Mouse (Mus musculus): ENCODE results near the gene Ercc6l2. TPM values are rescaled to one million over a fixed set of nuclear protein-coding genes. Genes with fewer than 3 reads are reported as not detected.

Ercc6l2 gene
- polyA plus RNA-seq, 1 experiment from 2014 or later, result 25.0 TPM

DNA sequence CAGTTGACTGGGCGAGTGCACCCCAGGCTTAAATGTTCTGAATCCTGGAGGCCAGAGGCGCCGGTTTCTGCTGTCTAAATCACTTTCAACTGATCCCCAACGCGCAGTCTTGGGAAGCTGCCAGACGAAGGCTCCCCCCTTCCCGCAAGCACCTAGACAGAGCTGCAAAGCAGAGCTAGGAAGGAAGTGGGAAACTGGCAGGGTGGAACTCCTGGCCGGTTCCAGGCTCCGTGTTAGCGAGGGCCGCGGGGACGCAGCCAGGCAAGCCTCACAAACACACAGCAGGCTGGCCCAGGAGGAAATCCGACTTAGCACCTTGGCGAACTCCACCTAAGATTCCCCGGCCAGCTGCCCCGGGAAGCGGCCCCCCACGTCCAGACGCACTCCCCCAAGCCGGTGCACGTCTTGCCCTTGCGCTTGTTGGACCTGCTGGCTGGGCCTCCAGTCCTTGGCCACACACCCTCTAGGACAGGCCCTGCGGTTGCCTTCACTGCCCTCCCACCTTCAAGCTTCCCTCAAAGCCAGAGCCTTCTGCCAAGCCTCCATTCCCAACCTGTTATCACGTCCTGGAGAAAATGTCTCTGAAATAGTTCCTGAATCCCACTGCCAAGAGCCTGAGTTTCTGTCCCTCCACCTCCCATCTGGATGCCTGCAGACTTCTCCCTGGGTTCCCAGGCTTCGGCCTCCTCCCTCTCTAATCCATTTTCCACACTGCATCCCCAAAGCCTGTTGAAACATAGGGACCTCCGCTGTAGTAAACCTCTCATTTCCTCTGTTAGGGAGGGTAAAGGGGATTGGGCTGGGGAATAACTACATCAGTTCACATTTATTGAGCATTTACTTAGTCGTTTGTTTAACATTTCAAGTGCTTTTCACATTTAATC, 86.9 kb downstream of the Ercc6l2 start:
- no peaks in the 10 kb centered on the region for H3K27me3 ChIP-seq (ENCODE audit: control insufficient read depth, insufficient read depth, low read length)
- ATAC-seq (ENCODE audit: insufficient read depth, low FRiP score, low TSS enrichment) (peak; percentile 45; the same call in 1 of the 2 replicates), DNase-seq (ENCODE audit: low spot score) (peak; percentile 30)
- peaks cover 12% of the 10 kb centered on the region for H3K4me1 ChIP-seq (ENCODE audit: control insufficient read depth, insufficient read depth, low read length)
- H3K36me3 ChIP-seq (ENCODE audit: control insufficient read depth, insufficient read depth, low read length), result no peaks in the 10 kb centered on the region
- H3K9ac ChIP-seq (ENCODE audit: low read length), result peak overlapping the region; percentile 2; the same call in 1 of the 2 replicates
- H3K4me3 ChIP-seq (ENCODE audit: low read depth, low read length), result peak overlapping the region; percentile 12; the same call in 1 of the 2 replicates
- H3K27ac ChIP-seq (ENCODE audit: low read depth, low read length), result no peak overlapping the region
- WGBS, result 12% methylated on average over 28 of the region's 28 CpGs
- no peaks in the 10 kb centered on the region for H3K9me3 ChIP-seq (ENCODE audit: control insufficient read depth, low read length)
- H3K4me2 ChIP-seq (ENCODE audit: low read depth), result peak overlapping the region; percentile 47

DNA sequence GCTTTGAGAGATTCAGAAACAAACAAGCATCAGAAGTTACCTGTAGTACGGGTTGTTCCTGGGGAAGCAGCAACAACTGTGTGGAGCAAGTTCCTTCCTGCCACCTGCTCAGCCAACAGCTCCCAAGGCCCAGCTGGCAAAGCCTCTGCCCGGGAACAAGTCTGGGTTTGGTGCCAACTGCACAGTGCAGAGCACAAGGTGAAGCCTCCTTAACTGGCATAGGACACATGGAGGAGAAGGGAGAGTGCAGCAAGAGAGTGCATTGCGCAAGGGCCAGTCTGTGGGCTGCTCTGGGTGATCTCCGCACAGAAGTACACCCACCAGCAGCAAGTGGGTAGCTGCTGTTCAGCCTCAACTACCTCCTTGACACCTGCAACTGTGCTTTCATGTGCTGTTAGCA, 91.5 kb downstream of the Ercc6l2 start:
- Histone ChIP-seq H3K27me3 (ENCODE audit: control insufficient read depth, insufficient read depth, low read length) (no peaks in the 10 kb centered on the region), H3K4me3 (ENCODE audit: low read depth, low read length) (no peak overlapping the region), H3K36me3 (ENCODE audit: control insufficient read depth, insufficient read depth, low read length) (no peaks in the 10 kb centered on the region), H3K9ac (ENCODE audit: low read length) (no peak overlapping the region), H3K27ac (ENCODE audit: low read depth, low read length) (no peak overlapping the region), H3K9me3 (ENCODE audit: control insufficient read depth, low read length) (no peaks in the 10 kb centered on the region), H3K4me1 (ENCODE audit: control insufficient read depth, insufficient read depth, low read length) (peaks cover 4% of the 10 kb centered on the region), H3K4me2 (ENCODE audit: low read depth) (no peak overlapping the region)
- WGBS, result 95% methylated on average over 4 of the region's 4 CpGs
- no peak for DNase-seq (ENCODE audit: low spot score)
- ATAC-seq (ENCODE audit: insufficient read depth, low FRiP score, low TSS enrichment), result no peak

DNA sequence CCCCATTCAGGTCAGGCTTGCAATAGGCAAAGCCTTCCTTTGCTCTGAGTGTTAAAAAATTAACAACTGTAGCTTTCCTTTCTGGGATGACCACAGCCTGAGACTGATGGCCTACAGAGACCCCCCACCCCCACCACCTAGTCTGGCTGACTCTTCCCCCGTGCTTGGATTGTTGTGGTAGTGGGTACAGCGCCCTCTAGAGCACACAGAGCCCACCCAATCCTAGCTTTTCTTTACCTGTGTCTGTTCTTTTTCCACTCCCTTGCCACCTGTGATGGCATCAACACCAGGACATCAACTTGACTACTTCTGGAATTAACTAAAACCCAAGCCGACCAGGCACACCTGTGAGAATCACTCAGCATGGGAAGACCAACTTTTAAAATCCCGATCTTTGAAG, 92.4 kb downstream of the Ercc6l2 start:
- ATAC-seq (ENCODE audit: insufficient read depth, low FRiP score, low TSS enrichment), result no peak
- no peak for DNase-seq (ENCODE audit: low spot score)
- Histone ChIP-seq H3K36me3 (ENCODE audit: control insufficient read depth, insufficient read depth, low read length) (no peaks in the 10 kb centered on the region), H3K9me3 (ENCODE audit: control insufficient read depth, low read length) (no peaks in the 10 kb centered on the region), H3K9ac (ENCODE audit: low read length) (no peak overlapping the region), H3K4me2 (ENCODE audit: low read depth) (no peak overlapping the region), H3K4me1 (ENCODE audit: control insufficient read depth, insufficient read depth, low read length) (no peaks in the 10 kb centered on the region), H3K27ac (ENCODE audit: low read depth, low read length) (no peak overlapping the region), H3K4me3 (ENCODE audit: low read depth, low read length) (no peak overlapping the region), H3K27me3 (ENCODE audit: control insufficient read depth, insufficient read depth, low read length) (no peaks in the 10 kb centered on the region)
- WGBS, result 48% methylated on average over 4 of the region's 4 CpGs

DNA sequence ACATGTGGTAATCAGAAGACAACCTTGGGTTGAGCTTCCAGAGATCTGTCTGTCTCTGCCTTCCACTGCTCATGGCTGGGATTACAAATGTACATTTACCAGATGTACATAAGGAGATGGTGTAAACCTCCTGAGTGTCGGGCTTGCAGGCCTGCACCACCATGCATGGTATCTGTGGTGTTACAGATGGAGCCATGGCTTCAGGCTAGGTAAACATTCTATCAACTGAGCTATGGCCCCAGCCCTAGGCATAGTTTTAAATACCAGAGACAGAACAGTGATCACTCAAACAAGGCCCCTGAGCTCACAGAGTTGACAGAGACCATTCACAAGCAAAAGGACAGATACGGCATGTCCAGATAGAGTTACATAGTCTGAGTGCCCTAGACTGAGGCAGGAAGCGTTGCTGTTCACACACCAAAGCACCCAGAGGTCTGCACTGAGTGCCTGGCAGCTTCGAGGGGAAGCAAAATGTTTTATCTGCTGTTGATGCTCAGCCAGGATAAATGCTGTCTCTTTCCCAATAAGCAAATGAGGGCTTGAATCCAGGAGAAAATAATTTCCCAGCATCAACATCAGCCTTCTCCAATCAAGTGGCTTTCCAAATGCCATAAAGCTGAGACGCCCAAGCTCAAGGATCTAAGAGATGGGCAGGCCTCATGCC, 95.2 kb downstream of the Ercc6l2 start:
- Histone ChIP-seq H3K9ac (ENCODE audit: low read length) (no peak overlapping the region), H3K4me1 (ENCODE audit: control insufficient read depth, insufficient read depth, low read length) (no peaks in the 10 kb centered on the region), H3K36me3 (ENCODE audit: control insufficient read depth, insufficient read depth, low read length) (no peaks in the 10 kb centered on the region), H3K9me3 (ENCODE audit: control insufficient read depth, low read length) (no peaks in the 10 kb centered on the region), H3K27ac (ENCODE audit: low read depth, low read length) (no peak overlapping the region), H3K27me3 (ENCODE audit: control insufficient read depth, insufficient read depth, low read length) (no peaks in the 10 kb centered on the region), H3K4me3 (ENCODE audit: low read depth, low read length) (no peak overlapping the region), H3K4me2 (ENCODE audit: low read depth) (no peak overlapping the region)
- DNase-seq (ENCODE audit: low spot score), result no peak
- WGBS, result 79% methylated on average over 5 of the region's 5 CpGs
- no peak for ATAC-seq (ENCODE audit: insufficient read depth, low FRiP score, low TSS enrichment)

DNA sequence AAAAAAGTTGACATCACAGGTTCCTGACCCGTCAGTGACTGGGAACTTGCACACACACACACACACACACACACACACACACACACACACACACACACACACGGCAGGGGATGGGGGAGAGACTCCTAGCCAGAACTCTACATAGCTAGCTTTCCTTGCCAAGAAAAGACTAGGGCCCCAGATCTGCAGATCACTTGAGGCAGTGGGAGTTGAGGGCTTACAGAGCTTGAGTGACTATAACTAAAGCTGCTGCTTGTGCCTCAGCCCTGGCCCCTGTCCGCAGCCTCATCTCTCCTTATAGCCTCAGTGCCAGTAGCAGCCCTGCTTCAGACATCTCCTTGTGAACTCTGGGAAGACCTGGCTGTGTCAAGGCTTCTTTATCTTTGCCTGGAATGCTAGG, 96.6 kb downstream of the Ercc6l2 start:
- no peaks in the 10 kb centered on the region for H3K36me3 ChIP-seq (ENCODE audit: control insufficient read depth, insufficient read depth, low read length)
- H3K4me1 ChIP-seq (ENCODE audit: control insufficient read depth, insufficient read depth, low read length), result no peaks in the 10 kb centered on the region
- no peak overlapping the region for H3K27ac ChIP-seq (ENCODE audit: low read depth, low read length)
- ATAC-seq (ENCODE audit: insufficient read depth, low FRiP score, low TSS enrichment) (no peak), DNase-seq (ENCODE audit: low spot score) (no peak)
- 82% methylated on average over 3 of the region's 3 CpGs for WGBS
- H3K9me3 ChIP-seq (ENCODE audit: control insufficient read depth, low read length), result no peaks in the 10 kb centered on the region
- H3K9ac ChIP-seq (ENCODE audit: low read length), result no peak overlapping the region
- no peak overlapping the region for H3K4me2 ChIP-seq (ENCODE audit: low read depth)
- H3K4me3 ChIP-seq (ENCODE audit: low read depth, low read length), result no peak overlapping the region
- H3K27me3 ChIP-seq (ENCODE audit: control insufficient read depth, insufficient read depth, low read length), result no peaks in the 10 kb centered on the region

DNA sequence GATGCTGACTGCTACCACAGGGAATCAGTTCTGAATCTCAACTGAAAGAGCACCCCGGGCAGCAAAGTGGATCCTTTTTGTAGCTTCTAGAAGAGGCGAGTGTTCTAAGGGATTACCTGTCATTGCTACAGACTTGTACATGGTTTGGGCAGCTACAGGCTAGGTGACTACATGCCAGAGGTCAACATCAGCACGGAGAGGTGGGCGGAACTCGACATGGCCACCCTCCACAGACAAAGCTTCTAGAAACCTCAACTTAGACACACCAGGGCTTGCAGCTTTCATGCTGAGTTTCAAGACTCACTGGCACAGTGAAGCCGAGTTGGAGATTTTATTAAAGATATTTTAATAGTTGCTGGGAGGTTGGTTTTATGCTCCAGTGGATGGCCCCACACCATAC, 98.1 kb downstream of the Ercc6l2 start:
- Histone ChIP-seq H3K4me3 (ENCODE audit: low read depth, low read length) (no peak overlapping the region), H3K9ac (ENCODE audit: low read length) (no peak overlapping the region), H3K27ac (ENCODE audit: low read depth, low read length) (no peak overlapping the region), H3K27me3 (ENCODE audit: control insufficient read depth, insufficient read depth, low read length) (no peaks in the 10 kb centered on the region), H3K4me2 (ENCODE audit: low read depth) (no peak overlapping the region), H3K36me3 (ENCODE audit: control insufficient read depth, insufficient read depth, low read length) (no peaks in the 10 kb centered on the region), H3K4me1 (ENCODE audit: control insufficient read depth, insufficient read depth, low read length) (peaks cover 11% of the 10 kb centered on the region), H3K9me3 (ENCODE audit: control insufficient read depth, low read length) (no peaks in the 10 kb centered on the region)
- WGBS, result 86% methylated on average over 6 of the region's 6 CpGs
- DNase-seq (ENCODE audit: low spot score) (no peak), ATAC-seq (ENCODE audit: insufficient read depth, low FRiP score, low TSS enrichment) (no peak)

DNA sequence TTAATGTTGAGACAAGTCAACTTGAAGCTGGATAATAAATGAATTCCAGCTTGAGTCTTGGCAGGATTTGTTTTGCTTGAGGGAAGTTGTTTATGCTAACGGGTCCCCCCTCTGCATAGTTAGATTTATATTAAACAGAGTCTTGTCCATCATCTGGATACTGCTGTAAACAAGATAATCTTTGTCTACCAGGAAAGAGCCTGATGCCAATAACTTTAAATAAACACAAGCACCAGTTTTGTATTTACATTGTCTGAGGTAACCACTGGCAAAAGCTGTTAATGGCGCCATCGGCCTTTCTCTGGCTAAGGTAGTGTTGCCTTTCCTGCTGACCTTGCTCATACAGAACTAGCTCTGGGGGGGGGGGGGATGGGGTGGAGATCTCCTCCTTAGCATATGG, 100.1 kb downstream of the Ercc6l2 start:
- H3K9me3 ChIP-seq (ENCODE audit: control insufficient read depth, low read length), result no peaks in the 10 kb centered on the region
- DNase-seq (ENCODE audit: low spot score), result no peak
- no peaks in the 10 kb centered on the region for H3K36me3 ChIP-seq (ENCODE audit: control insufficient read depth, insufficient read depth, low read length)
- no peak overlapping the region for H3K4me3 ChIP-seq (ENCODE audit: low read depth, low read length)
- no peaks in the 10 kb centered on the region for H3K27me3 ChIP-seq (ENCODE audit: control insufficient read depth, insufficient read depth, low read length)
- no peak overlapping the region for H3K27ac ChIP-seq (ENCODE audit: low read depth, low read length)
- H3K9ac ChIP-seq (ENCODE audit: low read length), result no peak overlapping the region
- no peak for ATAC-seq (ENCODE audit: insufficient read depth, low FRiP score, low TSS enrichment)
- H3K4me1 ChIP-seq (ENCODE audit: control insufficient read depth, insufficient read depth, low read length), result peaks cover 23% of the 10 kb centered on the region
- WGBS, result 73% methylated on average over 3 of the region's 3 CpGs
- H3K4me2 ChIP-seq (ENCODE audit: low read depth), result no peak overlapping the region

DNA sequence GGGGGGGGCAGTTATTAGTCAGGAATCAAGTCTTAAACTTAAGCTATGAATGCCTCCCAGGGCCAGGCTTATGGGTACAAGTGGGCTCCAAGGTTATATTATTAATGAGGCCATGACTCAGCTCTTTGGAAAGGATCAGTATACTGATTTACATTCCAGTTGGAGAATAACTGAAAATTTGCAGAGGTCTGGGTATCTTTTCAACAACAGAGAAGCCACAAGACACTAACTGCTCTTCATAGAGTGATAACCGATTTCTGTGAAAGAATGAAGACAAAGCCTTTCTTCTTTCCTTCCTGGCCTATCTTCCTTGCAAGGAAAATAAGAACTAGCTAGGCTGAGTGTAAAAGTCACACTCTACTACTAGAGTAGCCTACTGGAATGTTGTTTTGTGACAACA, 100.6 kb downstream of the Ercc6l2 start:
- Histone ChIP-seq H3K36me3 (ENCODE audit: control insufficient read depth, insufficient read depth, low read length) (no peaks in the 10 kb centered on the region), H3K27me3 (ENCODE audit: control insufficient read depth, insufficient read depth, low read length) (no peaks in the 10 kb centered on the region), H3K9me3 (ENCODE audit: control insufficient read depth, low read length) (no peaks in the 10 kb centered on the region), H3K4me2 (ENCODE audit: low read depth) (no peak overlapping the region), H3K27ac (ENCODE audit: low read depth, low read length) (no peak overlapping the region), H3K4me3 (ENCODE audit: low read depth, low read length) (no peak overlapping the region), H3K4me1 (ENCODE audit: control insufficient read depth, insufficient read depth, low read length) (peaks cover 23% of the 10 kb centered on the region), H3K9ac (ENCODE audit: low read length) (no peak overlapping the region)
- WGBS, result 69% methylated on average over 1 of the region's 1 CpGs
- ATAC-seq (ENCODE audit: insufficient read depth, low FRiP score, low TSS enrichment) (no peak), DNase-seq (ENCODE audit: low spot score) (no peak)

DNA sequence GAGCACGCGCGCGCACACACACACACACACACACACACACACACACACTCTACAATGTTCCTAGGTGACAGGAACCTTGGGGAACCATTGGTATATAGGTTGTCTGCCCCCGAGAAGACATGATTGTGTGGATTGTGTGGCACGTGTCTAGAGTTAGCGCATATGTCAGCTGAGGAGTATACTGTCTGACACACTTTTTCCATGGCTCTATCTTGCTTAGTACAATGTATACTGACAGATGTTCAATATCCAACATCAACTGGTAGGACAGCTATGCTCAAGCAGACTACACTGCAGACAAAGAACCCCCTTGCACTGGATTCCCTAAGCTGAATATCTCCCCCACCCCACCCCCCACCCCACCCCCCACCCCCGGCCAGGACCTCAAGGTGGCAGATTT, 101.5 kb downstream of the Ercc6l2 start:
- ATAC-seq (ENCODE audit: insufficient read depth, low FRiP score, low TSS enrichment) (no peak), DNase-seq (ENCODE audit: low spot score) (no peak)
- H3K4me2 ChIP-seq (ENCODE audit: low read depth), result no peak overlapping the region
- no peaks in the 10 kb centered on the region for H3K9me3 ChIP-seq (ENCODE audit: control insufficient read depth, low read length)
- H3K27ac ChIP-seq (ENCODE audit: low read depth, low read length), result no peak overlapping the region
- no peaks in the 10 kb centered on the region for H3K27me3 ChIP-seq (ENCODE audit: control insufficient read depth, insufficient read depth, low read length)
- no peak overlapping the region for H3K9ac ChIP-seq (ENCODE audit: low read length)
- 93% methylated on average over 8 of the region's 8 CpGs for WGBS
- H3K4me1 ChIP-seq (ENCODE audit: control insufficient read depth, insufficient read depth, low read length), result peaks cover 23% of the 10 kb centered on the region
- no peaks in the 10 kb centered on the region for H3K36me3 ChIP-seq (ENCODE audit: control insufficient read depth, insufficient read depth, low read length)
- H3K4me3 ChIP-seq (ENCODE audit: low read depth, low read length), result no peak overlapping the region
